Mouse (Mus musculus) 416B (cell line): ENCODE measurements around the gene Agpat3.
A peak's percentile ranks its signal among the peaks of the same experiment; 100 is the strongest.

Source experiments
- DNase-seq: peaks from one replicate; pipeline ENCODE4 v3.0.0; 2011; ENCODE audit warnings: low read depth

The Agpat3 gene

DNA sequence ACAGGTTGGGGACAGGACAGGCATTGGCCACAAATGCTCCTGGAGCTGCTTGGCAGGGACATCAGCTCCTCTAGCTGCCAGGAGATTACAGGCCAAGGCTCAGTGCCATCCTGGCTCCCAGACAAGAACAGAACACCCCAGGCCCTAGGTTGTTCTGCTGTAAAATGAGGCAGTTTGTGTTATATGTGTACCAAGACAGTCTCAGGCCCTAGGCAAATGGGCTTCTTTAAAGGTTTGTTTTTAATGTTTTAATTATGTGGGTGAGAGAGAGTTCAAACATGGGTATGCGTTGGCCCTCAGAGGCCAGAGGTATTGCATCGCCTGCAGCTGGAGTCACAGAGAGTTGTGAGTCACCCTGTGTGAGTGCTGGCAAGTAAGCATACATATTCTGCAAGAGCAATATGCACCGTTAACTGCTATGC is 8.0 kb upstream of the Agpat3 start:
- DNase-seq: peak; percentile 54

DNA sequence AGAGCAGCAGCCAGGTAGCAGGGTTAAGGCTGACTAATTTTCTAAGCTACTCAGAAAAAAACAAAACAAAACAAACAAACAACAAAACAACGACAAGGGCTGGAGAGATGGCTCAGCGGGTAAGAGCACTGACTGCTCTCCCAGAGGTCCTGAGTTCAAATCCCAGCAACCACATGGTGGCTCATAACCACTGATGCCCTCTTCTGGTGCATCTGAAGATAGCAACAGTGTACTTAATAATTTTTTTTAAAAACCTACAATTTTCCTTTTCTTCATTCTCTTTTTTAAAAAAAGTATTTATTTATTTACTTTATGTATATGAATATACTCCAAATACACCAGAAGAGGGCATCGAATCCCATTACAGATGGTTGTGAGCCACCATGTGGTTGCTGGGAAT is 6.7 kb upstream of the Agpat3 start:
- peak; percentile 28 for DNase-seq

DNA sequence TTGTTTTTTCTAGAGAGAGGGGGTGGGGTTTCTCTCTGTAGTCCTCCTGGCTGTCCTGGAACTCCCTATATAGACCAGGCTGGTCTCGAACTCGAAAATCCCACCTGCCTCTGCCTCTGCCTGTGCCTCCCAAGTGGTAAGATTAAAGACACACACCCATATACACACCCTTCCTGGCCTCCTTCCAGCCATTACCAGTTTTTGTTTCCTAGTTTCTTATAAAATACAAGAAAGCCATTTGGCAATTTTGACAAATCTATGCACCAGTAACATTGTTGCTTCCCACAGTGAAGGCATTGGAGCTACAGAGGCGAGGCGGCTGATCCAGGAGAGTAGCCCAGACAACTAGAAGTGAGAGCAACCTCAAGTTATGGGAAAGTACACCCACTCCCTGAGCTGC is 6.0 kb upstream of the Agpat3 start:
- no peak for DNase-seq

DNA sequence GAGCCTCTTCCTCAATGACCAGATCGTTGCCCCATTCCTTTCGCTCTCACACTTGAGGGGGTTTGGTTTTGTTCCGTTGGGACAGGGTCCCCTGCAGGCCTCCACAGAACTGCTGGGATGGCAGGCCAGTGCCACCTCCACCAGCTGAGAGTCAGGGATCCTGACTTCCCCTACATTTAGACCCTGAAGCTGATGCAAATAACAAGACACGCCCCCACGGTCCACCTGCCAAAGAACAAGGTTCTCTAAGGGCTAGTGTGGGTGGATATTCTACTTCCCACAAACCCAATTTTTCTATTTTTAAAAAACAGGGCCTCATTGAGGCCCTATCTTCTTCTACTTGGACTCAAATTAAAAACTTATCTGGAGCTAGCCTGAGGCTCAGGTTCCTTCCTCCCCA is 5.5 kb upstream of the Agpat3 start:
- no peak for DNase-seq

DNA sequence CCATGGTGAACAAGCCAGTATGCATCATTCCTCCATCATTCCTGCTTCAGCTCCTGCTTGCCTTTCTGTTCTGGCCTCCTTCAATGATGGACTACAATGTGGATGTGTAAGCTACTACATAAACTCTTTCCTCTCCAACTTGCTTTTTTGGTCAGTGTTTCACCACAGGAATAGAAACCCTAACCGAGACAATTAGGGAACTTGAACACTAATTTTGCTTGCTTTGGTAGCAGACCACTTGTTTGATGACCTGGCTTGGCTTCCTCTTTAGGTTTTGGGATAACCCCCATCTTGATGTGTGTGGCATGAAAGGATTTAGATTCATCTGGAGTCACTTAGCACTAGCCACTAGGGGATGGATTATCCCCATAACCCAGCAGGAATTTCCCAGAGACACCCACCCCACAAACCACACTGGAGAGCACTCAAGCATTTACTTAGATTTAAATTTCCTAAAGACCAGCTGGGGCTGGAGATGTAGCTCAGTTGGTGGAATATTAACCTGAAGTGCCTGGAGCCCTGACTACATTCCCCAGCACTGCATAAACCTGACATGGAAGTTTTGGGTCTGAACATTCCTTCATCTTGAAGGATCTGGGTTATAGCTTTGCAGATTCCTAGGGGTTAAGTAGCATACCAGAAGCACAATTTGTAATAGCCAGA is 3.8 kb upstream of the Agpat3 start:
- peak; percentile 25 for DNase-seq

DNA sequence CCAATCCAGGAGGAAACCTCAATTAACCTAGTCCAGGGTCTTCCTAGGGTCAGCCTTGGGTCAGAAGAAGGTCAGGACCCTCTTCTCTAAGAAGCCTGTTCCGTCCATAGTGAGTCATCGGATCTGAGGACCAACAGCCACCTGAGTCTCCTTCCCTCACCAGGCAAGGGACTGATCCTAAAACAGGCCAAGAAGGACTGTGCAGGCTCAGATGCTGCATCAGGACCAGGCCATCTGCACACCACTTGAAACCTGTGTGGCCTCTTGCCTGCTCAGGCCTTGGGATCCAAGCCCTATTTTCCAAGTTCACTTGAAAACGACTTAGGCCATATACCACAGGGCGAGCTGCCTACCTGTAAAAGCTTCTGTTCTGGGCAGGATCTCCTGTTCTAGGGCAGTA is 907 bp upstream of the Agpat3 start:
- DNase-seq: no peak

DNA sequence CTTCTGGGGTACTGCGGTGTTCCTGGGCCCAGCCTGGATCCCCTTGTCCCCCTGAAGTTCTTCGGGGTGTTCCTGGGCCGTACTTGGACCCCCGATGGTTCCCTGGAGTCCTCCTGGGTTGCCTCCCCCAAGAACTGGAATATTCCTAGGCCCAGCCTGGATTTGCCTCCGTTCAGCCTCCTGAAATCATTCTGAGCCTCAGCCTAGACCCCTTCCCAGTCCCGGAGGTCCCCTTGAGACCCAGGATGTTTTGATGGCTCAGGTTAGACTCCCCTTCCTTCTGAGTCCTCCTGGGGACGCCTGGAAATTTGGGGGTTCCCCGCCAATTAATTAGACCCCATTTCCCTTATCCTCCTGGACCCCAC is 359 bp upstream of the Agpat3 start:
- DNase-seq: no peak

DNA sequence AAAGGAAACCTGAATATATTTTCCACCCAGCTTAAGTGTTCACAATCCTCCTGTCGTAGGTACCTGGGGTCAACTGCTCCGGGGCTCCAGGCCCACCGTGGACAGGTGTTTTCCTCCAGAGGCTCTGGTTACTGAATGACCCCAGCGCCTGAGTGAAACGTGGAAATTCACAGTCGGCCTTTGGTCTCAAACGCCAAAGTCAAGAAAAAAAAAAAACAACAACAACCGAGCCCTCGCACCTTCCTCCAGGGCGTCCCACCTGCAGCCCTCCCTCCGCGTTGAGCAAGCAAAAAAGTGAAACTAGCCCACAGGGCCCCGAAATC is 764 bp downstream of the Agpat3 start:
- no peak for DNase-seq

DNA sequence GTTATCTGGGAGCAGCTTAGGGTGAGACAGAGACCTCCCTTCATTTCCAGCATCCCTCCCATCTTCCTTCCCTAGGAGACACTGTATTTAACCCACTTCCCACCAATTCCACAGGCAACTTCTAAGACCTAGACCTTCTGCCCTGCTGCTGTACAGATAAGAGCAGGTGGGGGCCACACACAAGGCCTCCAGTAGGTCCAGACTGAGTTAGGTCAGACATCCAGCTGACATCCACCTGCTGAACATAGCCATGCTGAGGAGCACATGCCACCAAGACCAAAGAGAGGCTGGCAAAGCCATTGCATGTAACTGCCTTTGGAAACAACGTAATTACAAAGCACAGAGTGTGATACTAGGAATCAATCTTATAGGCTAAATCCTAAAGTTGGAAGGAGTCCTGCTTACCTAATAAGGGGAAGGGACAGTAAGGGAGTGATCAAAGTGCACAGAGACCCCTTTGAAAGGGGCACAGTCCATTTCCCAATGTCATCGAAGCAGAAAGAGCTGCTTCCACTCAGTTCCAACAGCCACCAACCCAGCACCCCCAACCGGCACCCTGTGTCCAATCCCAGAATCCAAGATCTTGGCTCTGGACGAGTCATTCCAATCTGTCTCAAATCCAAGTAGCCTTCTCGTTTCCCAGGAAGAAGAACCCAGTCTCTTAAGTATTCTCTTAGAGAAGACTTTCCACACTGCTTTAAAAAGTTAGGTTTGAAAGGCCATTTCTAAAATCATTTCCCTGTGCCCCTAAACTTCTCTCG is 1.3 kb downstream of the Agpat3 start:
- DNase-seq: no peak

DNA sequence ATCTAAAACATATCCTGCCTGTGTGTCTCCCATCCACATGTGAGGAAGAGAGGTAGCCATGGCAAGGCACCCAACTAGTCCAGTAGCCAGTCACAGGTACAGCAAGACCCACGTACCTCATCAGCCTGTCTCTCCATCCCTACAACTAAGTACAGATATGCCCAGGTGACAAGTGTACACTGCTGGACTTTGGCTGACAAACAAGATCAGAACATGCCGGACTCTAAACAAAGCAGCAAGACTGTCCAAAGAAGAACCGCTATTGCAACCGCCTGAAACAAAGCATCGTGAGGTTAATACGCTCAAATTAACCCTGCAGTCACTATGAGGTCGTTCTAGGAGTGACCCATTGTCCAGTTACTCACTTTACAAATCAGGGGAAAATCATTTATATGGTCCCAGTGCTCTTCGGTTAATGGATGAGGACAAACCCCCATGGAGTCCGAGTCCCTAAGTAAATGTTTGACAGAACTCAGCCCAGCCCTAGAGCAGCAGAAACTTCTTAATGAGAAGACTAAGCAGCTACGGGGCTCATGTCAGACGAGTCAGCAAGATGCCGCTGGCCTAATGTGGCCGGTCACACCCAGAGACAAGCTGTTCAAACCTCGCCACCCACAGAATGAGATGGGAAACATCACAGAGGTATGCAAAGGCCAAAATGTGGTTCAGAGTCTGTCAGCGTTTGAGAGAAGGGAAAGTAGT is 2.7 kb downstream of the Agpat3 start:
- DNase-seq: no peak

DNA sequence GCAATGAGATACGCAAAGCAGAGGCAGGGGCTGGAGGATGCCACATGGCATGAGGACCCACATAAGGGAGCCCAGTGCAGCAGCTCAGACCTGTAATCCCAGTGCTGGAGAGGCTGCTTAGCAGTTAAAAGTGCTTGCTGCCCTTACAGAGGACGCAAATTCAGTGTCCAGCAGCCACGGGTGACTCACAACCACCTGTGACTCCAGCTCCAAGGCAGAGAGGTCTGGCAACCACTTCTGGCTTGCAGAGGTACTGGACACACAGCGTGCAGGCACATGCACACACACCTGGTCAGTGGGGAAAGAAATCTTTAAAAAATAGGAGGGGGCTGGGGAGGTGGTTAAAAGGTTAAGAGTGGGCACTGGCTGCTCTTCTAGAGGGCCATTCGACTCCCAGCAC is 4.1 kb downstream of the Agpat3 start:
- DNase-seq: no peak

DNA sequence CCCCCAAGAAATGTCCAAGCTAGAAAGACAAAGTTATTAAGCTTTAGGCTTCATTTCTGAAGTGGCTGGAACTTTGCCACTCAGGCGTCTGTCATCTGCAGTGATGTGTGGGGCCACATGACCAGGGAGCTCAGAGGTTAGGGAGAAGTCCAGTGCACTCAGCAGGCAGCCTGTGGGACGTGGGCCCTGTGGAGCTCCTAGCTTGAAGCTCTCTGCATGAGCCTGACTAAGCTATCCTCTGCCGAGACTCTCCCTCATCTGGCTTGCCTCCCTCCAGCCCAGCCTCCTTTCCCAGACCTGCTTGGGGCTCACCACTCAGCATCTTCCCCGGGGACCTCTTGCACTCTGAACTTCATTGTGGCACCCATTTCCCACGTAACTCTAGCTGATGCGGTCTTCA is 4.8 kb downstream of the Agpat3 start:
- no peak for DNase-seq

DNA sequence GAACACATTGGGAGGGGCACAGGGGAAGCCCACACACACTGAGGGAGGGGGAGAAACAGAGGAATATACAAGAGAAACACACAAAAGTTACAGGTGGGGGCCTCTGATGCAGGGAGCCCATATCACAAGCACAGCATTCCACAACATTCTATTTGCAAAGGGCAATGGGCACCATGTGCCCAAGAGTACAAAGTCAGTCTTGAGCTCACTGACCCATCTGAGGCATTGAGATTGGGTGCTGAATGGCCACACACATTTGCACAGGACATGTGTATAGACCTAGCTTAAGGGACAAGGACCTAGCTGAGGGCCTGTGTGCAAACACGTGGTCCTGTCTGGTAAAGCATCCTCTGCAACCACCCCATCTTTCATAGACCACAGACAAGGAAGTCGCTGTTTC is 6.8 kb downstream of the Agpat3 start:
- DNase-seq: no peak

DNA sequence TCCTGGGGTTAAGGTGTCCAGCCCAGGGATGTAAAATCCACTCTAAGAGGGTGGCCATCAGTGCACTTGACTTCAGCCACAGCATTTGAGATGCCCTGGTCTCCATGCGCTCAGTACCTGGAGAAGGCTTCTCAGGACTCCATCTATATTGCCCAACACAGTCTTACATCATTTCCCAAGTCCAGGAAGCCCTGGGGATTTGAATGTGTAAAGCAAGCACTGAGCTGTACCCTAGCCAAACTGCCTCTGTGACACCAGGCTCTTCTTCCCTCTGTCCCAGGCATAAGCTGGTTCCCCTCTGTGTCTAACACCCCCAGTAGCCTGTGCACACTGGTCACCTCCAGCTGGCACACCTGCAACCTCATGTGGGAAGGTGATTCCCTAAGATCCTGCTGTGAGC is 10.2 kb downstream of the Agpat3 start:
- no peak for DNase-seq

DNA sequence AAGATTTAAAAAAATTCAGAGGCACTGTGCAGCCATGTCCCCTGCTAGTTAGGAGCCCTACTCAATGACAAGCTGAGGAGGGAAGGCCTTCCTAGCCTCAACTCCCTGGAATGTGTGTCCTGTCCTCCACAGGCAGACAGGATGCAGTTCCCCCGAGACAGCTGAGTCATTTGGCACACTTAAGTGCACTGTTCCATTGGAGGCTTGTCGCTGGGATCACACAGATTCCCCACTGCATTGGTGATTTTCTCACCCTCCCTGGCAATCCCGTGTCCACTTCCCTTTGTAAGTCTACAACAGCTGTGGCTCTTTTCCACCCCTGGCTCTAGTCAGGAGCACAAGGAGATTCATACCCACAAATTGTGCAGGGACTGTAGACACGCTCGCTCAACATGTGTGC is 14.1 kb downstream of the Agpat3 start:
- no peak for DNase-seq

DNA sequence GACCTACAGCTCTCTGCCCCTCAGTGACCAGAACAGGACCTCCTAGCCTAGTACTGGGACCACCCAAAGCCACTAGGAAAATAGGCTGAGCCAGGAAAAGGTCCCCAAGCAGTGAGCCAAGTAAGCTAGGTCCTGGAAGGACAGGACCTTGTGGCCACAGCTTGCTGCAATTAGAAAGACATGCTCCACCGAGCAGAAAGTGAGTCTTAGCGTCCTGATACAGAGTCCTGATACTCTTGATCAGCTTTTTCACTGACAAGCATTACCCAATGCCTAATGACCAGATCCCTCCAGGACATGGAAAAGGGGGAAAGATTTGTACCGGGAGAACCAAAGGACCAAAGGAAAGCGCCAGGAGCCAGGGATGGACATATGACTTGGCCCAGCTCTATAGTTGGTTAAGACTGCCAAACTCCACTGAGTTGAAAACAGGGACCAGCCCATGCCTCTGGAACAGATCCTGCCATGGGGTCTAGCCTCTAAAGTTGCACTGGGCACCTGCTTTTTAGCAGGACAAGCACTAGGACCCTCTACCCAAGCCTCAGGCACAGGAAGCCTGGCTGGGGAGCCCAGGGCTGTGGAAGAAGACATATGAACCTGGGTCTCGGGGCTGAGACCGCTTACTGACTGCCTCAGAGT is 17.2 kb downstream of the Agpat3 start:
- no peak for DNase-seq

DNA sequence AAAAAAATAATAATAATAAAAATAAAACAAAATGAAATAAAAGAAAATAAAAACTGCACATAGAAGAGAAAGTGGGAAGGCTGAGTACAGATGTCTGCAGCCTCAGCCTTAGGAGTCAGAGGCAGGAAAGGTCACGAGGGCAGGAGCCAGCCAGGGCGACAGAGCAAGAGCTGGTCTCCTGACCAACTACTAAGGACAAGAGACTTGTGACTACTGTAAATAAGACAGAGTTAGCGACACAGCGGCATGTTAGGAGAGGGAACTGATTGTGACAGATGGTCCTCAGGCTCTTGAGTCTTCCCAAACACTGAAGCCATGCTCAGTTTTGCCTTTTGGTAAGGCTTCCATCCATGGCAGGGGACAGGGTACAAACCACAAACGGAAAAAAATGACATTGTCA is 20.7 kb downstream of the Agpat3 start:
- peak; percentile 7 for DNase-seq

DNA sequence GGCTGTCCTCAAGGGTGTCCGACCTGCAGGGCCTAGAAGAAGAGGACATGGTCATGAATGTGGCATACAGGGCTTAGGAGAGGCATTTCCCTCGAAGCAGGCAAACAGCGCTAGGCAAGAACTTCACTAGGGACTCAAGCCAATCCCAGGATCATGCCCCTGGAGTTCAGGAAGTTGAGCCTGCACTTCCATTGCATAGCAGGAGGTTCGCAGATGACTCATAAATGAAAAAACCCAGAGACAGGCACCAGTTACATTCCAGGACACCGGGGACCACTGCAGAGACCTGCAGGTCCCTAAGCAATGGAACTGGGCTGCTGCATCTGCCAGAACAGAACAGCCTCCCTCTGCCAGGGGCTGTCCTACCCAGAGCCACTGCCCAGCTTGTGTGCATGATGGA is 23.0 kb downstream of the Agpat3 start:
- no peak for DNase-seq

DNA sequence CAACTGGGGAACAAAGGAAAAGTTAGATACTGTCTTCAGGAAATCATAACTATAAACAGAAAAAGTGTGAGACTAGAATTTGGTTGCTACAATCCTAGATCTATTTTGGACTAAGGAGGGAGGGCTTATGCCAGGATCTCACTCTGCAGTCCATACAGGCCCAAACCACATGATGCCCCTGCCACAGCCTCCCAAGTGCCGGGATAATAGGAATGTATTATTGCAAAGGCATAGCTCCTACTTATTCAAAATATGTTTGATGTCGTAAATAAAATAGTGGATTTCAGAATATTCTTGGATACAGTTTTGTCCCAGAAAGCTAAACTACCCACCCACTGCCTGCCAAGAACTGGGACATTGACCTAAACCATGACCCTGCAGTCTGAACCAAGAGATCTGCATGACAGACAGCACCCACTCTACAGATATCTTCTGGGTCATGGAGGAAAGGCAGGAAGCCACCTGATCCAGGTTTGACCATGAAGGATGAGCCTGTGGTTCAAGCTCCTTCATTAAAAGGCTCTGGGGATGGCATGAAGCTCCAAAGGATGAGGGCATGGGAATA is 24.2 kb downstream of the Agpat3 start:
- DNase-seq: no peak

DNA sequence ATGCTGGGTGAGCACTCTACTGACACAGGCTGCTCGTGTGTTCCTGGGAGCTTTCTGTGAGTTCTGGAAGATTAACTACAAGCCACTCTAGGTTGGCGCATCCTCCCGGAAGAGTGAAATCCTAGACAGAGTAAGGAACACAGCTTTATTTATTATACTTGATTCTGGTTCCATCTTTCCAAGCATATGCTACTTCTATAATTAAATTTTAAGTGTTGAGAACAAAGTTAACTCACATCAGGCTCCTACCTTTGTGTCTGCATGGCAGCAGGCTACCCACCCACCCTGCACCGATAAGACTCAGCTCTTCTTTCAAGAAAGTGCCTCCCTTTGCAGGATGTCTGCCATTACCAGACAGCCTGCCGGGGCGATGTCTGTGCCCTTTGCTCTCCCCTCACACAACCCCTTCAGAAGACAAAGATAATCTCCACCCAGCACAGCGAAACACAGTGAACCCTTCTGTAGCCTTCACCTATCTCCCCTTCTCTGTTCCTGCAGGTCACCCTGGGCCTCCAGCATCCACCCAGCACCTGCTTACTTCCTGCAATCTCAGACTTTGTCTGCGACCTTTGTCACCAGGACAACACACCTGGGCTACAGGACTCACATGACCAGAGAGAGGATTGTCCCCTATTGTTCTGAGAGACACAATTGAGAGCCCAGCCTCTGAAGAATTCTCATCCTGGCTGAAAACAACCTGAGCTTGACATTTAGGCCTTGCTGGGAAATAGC is 26.2 kb downstream of the Agpat3 start:
- no peak for DNase-seq

DNA sequence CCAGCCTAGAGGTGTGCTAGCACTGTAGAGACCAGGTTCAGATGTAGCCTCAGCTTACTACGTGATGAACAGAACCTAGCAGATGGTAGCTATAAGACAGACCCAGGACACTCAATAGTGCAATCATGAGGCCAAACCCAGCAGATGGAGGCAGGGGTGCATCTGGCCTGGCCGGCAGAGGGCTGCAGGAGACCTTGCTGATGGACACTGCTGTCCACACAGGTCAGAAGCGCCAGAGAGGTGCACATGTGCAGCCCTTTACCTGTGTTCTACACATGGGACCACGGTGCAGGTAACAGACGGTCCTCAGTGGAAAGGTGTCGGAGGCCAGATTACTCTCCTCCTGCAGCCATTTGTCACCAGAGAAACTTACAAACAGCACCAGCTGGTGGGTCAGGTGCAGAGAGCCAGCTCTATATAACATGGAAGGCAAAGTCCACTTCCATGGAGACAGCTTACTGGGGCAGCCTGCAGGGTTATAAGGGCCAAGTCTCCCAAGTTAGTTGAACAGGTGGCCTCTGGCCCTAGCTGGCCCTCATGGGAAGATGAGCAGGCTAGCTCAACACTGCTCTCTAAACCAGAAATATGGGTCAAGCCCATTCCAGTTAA is 27.6 kb downstream of the Agpat3 start:
- no peak for DNase-seq
